Mouse (Mus musculus): Measurements from ENCODE around the gene Vmn2r48. TPM values are rescaled to one million over a fixed set of nuclear protein-coding genes. Genes with fewer than 3 reads are reported as not detected.
"Not testable (repeated sequence)": the region's sequence is repeated elsewhere in the genome, so short reads cannot be mapped to it uniquely, and the experiment has no call there.

The Vmn2r48 gene
- not detected in 2 replicates for polyA plus RNA-seq (2012; rRNA removed)

- not testable (repeated sequence) for DNase-seq (ENCODE audit: low read depth)
These were observed at the start of gene Vmn2r48 for GRCm38 (mm10) chr7:9953485-9953884. Vmn2r48 (minus strand) TSS chr7:9953585.

- not testable (repeated sequence) for DNase-seq (ENCODE audit: low read depth)
These were observed 38.8 kb upstream of the Vmn2r48 start, which contains the start of gene Vmn2r49 for GRCm38 (mm10) chr7:9992157-9992556. Vmn2r49 (minus strand) TSS chr7:9992257.

Other genes with a start within 250 kb of the Vmn2r48 start
- not detected in 2 replicates for gene Vmn2r46, start 183.0 kb downstream of the Vmn2r48 start, polyA plus RNA-seq (2012; rRNA removed)
- not detected in 2 replicates for gene Vmn2r47, start 112.3 kb downstream of the Vmn2r48 start, polyA plus RNA-seq (2012; rRNA removed)
- not detected in 2 replicates for gene Vmn2r49, start 38.7 kb upstream of the Vmn2r48 start, polyA plus RNA-seq (2012; rRNA removed)
- gene Vmn2r50, start 99.7 kb upstream of the Vmn2r48 start, polyA plus RNA-seq (2012; rRNA removed): not detected in 2 replicates
- gene Vmn2r51, start 152.2 kb upstream of the Vmn2r48 start, polyA plus RNA-seq (2012; rRNA removed): not detected in 2 replicates
- gene Vmn2r52, start 223.0 kb upstream of the Vmn2r48 start, polyA plus RNA-seq (2012; rRNA removed): not detected in 2 replicates

Measured in gonadal fat pad, adult 2 months (tissue).